Mouse (Mus musculus) neural tube, embryonic 11.5 days (tissue): ENCODE measurements around the gene Adgrf1. TPM values are rescaled to one million over a fixed set of nuclear protein-coding genes. Genes with fewer than 3 reads are reported as not detected.

Experiments used
- ATAC-seq: fragments of 200-750 bp; cut with Nextera tagmentation; 2 replicates; pipeline ENCODE4 v1.8.0; 2017; ENCODE audit warnings: moderate number of reproducible peaks, mild to moderate bottlenecking, moderate TSS enrichment, moderate library complexity; ENCODE audit not compliant: insufficient read depth, low FRiP score, low TSS enrichment
- DNase-seq: peaks from one replicate; pipeline ENCODE4 v3.0.0-alpha.2; 2015; ENCODE audit warnings: low spot score
- H3K27ac ChIP-seq: fragments of 300-500 bp; sonication (generic); 2 replicates; pipeline ENCODE4 v1.5.1; 2014; ENCODE audit warnings: low read depth, mild to moderate bottlenecking, low read length
- H3K27me3 ChIP-seq: fragments of 300-500 bp; sonication (generic); 2 replicates; pipeline ENCODE4 v1.6.1; 2014; ENCODE audit warnings: mild to moderate bottlenecking, low read length, mixed read lengths; ENCODE audit not compliant: control insufficient read depth, insufficient read depth
- H3K36me3 ChIP-seq: fragments of 300-500 bp; sonication (generic); 2 replicates; pipeline ENCODE4 v1.6.1; 2014; ENCODE audit warnings: mild to moderate bottlenecking, low read length, moderate library complexity, mixed read lengths; ENCODE audit not compliant: control insufficient read depth, insufficient read depth
- H3K4me1 ChIP-seq: fragments of 300-500 bp; sonication (generic); 2 replicates; pipeline ENCODE4 v1.6.1; 2014; ENCODE audit warnings: low read length, mixed read lengths; ENCODE audit not compliant: control insufficient read depth, insufficient read depth
- H3K4me2 ChIP-seq: fragments of 300-500 bp; sonication (generic); 2 replicates; pipeline ENCODE4 v1.6.1; 2014; ENCODE audit warnings: low read depth, mild to moderate bottlenecking, moderate library complexity
- H3K4me3 ChIP-seq: fragments of 300-500 bp; sonication (generic); 2 replicates; pipeline ENCODE4 v1.5.1; 2014; ENCODE audit warnings: low read depth, low read length
- H3K9ac ChIP-seq: fragments of 300-500 bp; sonication (generic); 2 replicates; pipeline ENCODE4 v1.6.1; 2014; ENCODE audit warnings: mild to moderate bottlenecking, low read length
- H3K9me3 ChIP-seq: fragments of 300-500 bp; sonication (generic); 2 replicates; pipeline ENCODE4 v1.6.1; 2016; ENCODE audit warnings: low read length; ENCODE audit not compliant: control insufficient read depth
- WGBS: fragments of 180-500 bp; shearing (Covaris S2); extraction: QIAGEN DNeasy Blood & Tissue Kit; methylation state at CpG from one replicate; pipeline ENCODE4 v1.1.7; 2014; 5-methylcytosine and 5-hydroxymethylcytosine counted together
- polyA plus RNA-seq: library from polyadenylated mRNA; unstranded; fragments of >200 nt; fragmentation: Nextera tagmentation; extraction: Ambion mirVana; gene quantifications from 2 replicates; pipeline ENCODE4 v1.2.1, GENCODE M21; 2014

Adgrf1 gene
- polyA plus RNA-seq, 1 experiment from 2014 or later = not detected

- Histone ChIP-seq H3K27ac (no peak overlapping the region), H3K36me3 (no peaks in the 10 kb centered on the region), H3K27me3 (no peaks in the 10 kb centered on the region), H3K9me3 (no peaks in the 10 kb centered on the region), H3K9ac (no peak overlapping the region), H3K4me1 (no peaks in the 10 kb centered on the region), H3K4me2 (no peak overlapping the region), H3K4me3 (no peak overlapping the region)
- ATAC-seq (no peak), DNase-seq (no peak)
- WGBS = 77% methylated on average over 6 of the region's 6 CpGs
Measured at GRCm38 (mm10) chr17:43362881-43363280, 92.8 kb downstream of the Adgrf1 start.

- H3K4me1 ChIP-seq = no peaks in the 10 kb centered on the region
- H3K27ac ChIP-seq = no peak overlapping the region
- H3K4me3 ChIP-seq = no peak overlapping the region
- H3K27me3 ChIP-seq = no peaks in the 10 kb centered on the region
- H3K9ac ChIP-seq = no peak overlapping the region
- 66% methylated on average over 6 of the region's 6 CpGs for WGBS
- H3K4me2 ChIP-seq = no peak overlapping the region
- no peaks in the 10 kb centered on the region for H3K9me3 ChIP-seq
- no peak for ATAC-seq
- no peaks in the 10 kb centered on the region for H3K36me3 ChIP-seq
- no peak for DNase-seq
Measured at GRCm38 (mm10) chr17:43363921-43364320, 93.8 kb downstream of the Adgrf1 start.

GRCm38 (mm10) chr17:43365297-43365696, 95.2 kb downstream of the Adgrf1 start:
- ATAC-seq = no peak

GRCm38 (mm10) chr17:43366486-43366885, 96.4 kb downstream of the Adgrf1 start:
- no peak overlapping the region for H3K27ac ChIP-seq
- no peaks in the 10 kb centered on the region for H3K9me3 ChIP-seq
- no peak for DNase-seq
- no peaks in the 10 kb centered on the region for H3K36me3 ChIP-seq
- H3K27me3 ChIP-seq = no peaks in the 10 kb centered on the region
- no peak overlapping the region for H3K4me2 ChIP-seq
- ATAC-seq = no peak
- no peak overlapping the region for H3K4me3 ChIP-seq
- no peaks in the 10 kb centered on the region for H3K4me1 ChIP-seq
- no peak overlapping the region for H3K9ac ChIP-seq
- 71% methylated on average over 9 of the region's 9 CpGs for WGBS

More at GRCm38 (mm10) chr17:43365297-43365696, 95.2 kb downstream of the Adgrf1 start:
- Histone ChIP-seq H3K27me3 (no peaks in the 10 kb centered on the region), H3K36me3 (no peaks in the 10 kb centered on the region), H3K4me1 (no peaks in the 10 kb centered on the region), H3K4me3 (no peak overlapping the region), H3K27ac (no peak overlapping the region), H3K9ac (no peak overlapping the region), H3K4me2 (no peak overlapping the region), H3K9me3 (no peaks in the 10 kb centered on the region)
- no peak for DNase-seq
- WGBS = 88% methylated on average over 6 of the region's 6 CpGs

GRCm38 (mm10) chr17:43368171-43368576, 98.0 kb downstream of the Adgrf1 start:
- Histone ChIP-seq H3K27me3 (no peaks in the 10 kb centered on the region), H3K36me3 (no peaks in the 10 kb centered on the region), H3K4me2 (no peak overlapping the region), H3K4me3 (no peak overlapping the region), H3K9me3 (no peaks in the 10 kb centered on the region), H3K27ac (no peak overlapping the region), H3K9ac (no peak overlapping the region), H3K4me1 (no peaks in the 10 kb centered on the region)
- DNase-seq (no peak), ATAC-seq (no peak)
- WGBS = 57% methylated on average over 5 of the region's 5 CpGs

- H3K4me1 ChIP-seq = no peaks in the 10 kb centered on the region
- H3K4me3 ChIP-seq = no peak overlapping the region
- no peak overlapping the region for H3K4me2 ChIP-seq
- WGBS = 82% methylated on average over 4 of the region's 4 CpGs
- no peaks in the 10 kb centered on the region for H3K9me3 ChIP-seq
- H3K27ac ChIP-seq = no peak overlapping the region
- ATAC-seq = no peak
- no peaks in the 10 kb centered on the region for H3K27me3 ChIP-seq
- no peak for DNase-seq
- no peaks in the 10 kb centered on the region for H3K36me3 ChIP-seq
- H3K9ac ChIP-seq = no peak overlapping the region
Measured at GRCm38 (mm10) chr17:43372604-43373003, 102.5 kb downstream of the Adgrf1 start.

GRCm38 (mm10) chr17:43374020-43374419, 103.9 kb downstream of the Adgrf1 start:
- ATAC-seq = no peak
- WGBS = 59% methylated on average over 4 of the region's 4 CpGs
- no peaks in the 10 kb centered on the region for H3K36me3 ChIP-seq
- H3K4me3 ChIP-seq = no peak overlapping the region
- H3K4me1 ChIP-seq = no peaks in the 10 kb centered on the region
- DNase-seq = no peak
- H3K4me2 ChIP-seq = no peak overlapping the region
- no peaks in the 10 kb centered on the region for H3K9me3 ChIP-seq
- H3K9ac ChIP-seq = no peak overlapping the region
- H3K27ac ChIP-seq = no peak overlapping the region
- H3K27me3 ChIP-seq = no peaks in the 10 kb centered on the region

Other genes starting within 250 kb of the Adgrf1 start
- gene Adgrf5, start 90.1 kb downstream of the Adgrf1 start, polyA plus RNA-seq = 8.8 and 11.5 TPM in 2 replicates
- not detected in 2 replicates for gene Mep1a, start 232.5 kb downstream of the Adgrf1 start, polyA plus RNA-seq